Mouse (Mus musculus): ENCODE measurements around the gene Zbtb20. TPM values are rescaled to one million over a fixed set of nuclear protein-coding genes. Genes with fewer than 3 reads are reported as not detected.

The Zbtb20 gene
- polyA plus RNA-seq, 1 experiment from 2014 or later = 18.8 TPM

DNA sequence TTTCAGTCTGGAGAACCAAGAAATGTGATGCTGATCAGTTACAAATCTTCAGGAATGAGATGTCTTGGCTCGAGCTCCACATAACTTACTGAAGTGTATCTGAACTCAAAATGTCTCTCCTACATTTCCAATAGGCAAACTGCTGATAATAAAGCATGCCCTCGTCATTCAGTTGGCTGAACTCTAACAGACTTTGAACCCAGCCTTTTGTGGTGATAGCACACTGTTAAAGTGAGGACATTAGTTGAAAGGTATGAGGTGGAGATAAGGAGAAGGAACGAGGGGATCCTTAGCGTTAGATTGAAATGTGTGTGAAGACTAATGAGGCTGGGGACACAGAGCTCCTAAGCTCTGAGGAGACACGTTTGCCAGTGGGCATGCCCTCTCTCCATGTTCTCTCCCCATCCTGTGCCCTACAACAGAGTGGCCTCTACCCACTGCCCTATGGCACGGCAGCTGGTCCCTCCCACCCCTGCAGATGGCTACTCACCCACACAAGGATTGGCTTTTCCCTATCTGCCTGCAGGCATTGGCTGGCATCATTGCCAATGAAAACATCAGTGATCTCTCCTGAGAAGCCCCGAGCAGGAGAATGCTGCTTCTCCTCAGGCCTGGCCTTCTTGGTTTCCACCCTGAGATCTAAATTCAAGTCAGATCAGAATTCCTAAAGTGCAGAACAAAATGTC lies 721.8 kb downstream of the Zbtb20 start:
- peak; percentile 53; the same call in 1 of the 2 replicates for ATAC-seq
- WGBS = 74% methylated on average over 7 of the region's 7 CpGs

DNA sequence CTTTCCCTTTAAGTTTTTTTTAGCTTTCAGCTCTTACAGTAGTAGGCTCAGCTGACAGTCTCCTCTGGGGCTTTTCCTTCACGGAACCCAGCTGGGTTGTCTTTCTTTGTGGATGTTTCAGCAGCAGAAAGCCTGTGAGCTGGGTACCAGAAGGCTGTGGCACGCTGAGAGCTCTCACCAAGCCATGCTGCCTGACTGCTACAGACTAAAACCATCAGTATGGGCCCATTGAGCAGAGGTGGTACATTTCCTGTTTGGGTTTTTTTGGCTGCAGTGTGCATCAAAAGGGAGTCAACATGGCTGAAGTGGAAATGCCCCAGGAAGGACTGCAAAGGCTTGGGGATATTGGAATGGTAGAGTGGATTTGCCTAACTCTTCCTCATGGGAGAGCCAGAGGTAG lies 724.0 kb downstream of the Zbtb20 start:
- H3K9ac ChIP-seq = no peak overlapping the region
- no peak overlapping the region for H3K27ac ChIP-seq
- H3K4me2 ChIP-seq (replicated peaks) = no peak overlapping the region
- H3K4me1 ChIP-seq (replicated peaks) = no peaks in the 10 kb centered on the region
- ATAC-seq = no peak
- H3K9me3 ChIP-seq = no peaks in the 10 kb centered on the region
- WGBS = 88% methylated on average over 2 of the region's 2 CpGs
- no peak overlapping the region for H3K4me3 ChIP-seq (replicated peaks)
- no peaks in the 10 kb centered on the region for H3K27me3 ChIP-seq (replicated peaks)
- H3K36me3 ChIP-seq = no peaks in the 10 kb centered on the region

More for the DNA sequence above, 721.8 kb downstream of the Zbtb20 start:
- Histone ChIP-seq H3K4me1 (replicated peaks) (no peaks in the 10 kb centered on the region), H3K9ac (no peak overlapping the region), H3K27me3 (replicated peaks) (no peaks in the 10 kb centered on the region), H3K9me3 (no peaks in the 10 kb centered on the region), H3K4me3 (replicated peaks) (no peak overlapping the region), H3K27ac (no peak overlapping the region), H3K36me3 (no peaks in the 10 kb centered on the region), H3K4me2 (replicated peaks) (no peak overlapping the region)

DNA sequence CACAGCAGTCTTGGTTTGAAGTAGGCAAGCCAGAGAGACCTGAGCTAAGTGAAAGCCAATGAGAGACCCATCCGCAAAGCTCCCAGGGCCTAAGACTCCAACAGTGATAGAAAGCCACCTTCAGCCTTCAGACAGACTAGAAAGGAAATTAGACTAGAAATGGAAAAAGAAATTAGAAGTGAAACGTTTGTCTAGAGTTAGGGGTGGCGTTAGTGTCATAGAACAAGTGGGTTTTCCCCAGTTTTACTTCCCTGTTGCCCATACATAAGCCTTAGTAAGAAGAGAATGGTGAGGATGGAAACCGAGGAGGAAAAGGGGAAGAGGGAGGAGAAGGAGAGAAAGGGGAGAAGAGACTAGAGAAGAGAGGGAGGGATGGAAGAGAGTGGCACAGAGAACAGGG lies 726.9 kb downstream of the Zbtb20 start:
- no peaks in the 10 kb centered on the region for H3K27me3 ChIP-seq (replicated peaks)
- no peak for ATAC-seq
- WGBS = 73% methylated on average over 4 of the region's 4 CpGs
- H3K36me3 ChIP-seq = no peaks in the 10 kb centered on the region
- no peak overlapping the region for H3K4me2 ChIP-seq (replicated peaks)
- no peaks in the 10 kb centered on the region for H3K9me3 ChIP-seq
- no peak overlapping the region for H3K4me3 ChIP-seq (replicated peaks)
- no peak overlapping the region for H3K9ac ChIP-seq
- H3K4me1 ChIP-seq (replicated peaks) = no peaks in the 10 kb centered on the region
- no peak overlapping the region for H3K27ac ChIP-seq

DNA sequence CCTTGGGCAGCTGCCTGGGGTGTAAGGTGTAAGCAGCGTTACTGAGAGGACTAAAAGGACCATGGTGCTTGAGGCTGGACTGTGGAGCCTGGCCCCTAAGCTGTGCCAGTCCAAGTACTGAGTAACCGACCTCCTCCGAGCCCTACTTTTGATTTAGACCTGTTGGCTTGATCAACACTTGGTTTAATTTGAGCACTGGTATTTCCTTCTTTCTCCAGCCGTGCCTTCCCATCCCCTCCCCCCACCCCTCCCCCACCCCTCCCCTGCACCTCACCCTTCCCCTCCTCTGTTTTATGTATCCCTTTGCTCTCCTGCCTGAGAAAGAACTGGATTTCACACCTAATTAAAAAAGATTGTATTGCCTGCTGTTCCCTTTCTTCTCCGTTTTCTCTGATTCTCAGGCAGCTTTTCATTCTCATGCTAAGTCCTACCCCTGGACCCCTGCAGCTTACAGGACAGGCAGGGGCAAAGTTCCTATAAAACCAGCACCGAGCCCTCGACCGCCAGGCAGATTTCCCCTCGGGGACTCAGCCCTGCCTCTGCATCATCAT lies 728.0 kb downstream of the Zbtb20 start:
- H3K4me3 ChIP-seq (replicated peaks) = no peak overlapping the region
- no peaks in the 10 kb centered on the region for H3K9me3 ChIP-seq
- no peaks in the 10 kb centered on the region for H3K4me1 ChIP-seq (replicated peaks)
- H3K36me3 ChIP-seq = no peaks in the 10 kb centered on the region
- no peak overlapping the region for H3K4me2 ChIP-seq (replicated peaks)
- 33% methylated on average over 9 of the region's 9 CpGs for whole genome bisulfite sequencing
- H3K27me3 ChIP-seq (replicated peaks) = no peaks in the 10 kb centered on the region
- H3K27ac ChIP-seq = no peak overlapping the region
- no peak for ATAC-seq
- no peak overlapping the region for H3K9ac ChIP-seq

DNA sequence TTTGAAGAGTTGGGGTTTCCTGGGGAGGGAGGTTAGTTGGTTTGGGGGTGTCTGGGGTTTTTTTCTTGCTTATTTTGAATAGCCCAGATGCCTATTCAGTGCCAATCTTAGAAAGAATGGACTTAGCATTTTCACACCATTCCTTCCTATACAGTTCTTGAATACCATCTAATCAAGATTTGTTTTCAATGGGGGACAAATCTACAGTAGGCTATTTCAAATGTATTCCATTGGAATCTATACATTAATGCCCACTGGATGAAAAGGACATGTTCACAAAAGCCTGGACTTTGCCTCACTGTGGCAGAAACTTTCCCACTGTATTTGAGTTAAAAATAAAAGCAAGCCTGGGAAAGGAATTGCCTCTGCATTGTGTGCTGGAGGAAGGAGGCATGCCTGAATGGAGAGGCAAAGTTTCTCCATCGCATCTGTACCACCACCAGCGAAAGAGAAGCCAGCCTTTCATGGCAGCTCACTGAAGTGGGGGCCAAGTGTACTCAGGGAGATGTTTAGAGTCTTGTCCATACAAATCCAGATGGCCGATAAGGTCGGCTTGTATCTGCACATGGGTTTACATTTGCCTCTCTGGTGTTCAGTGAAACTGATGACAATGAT lies 728.8 kb downstream of the Zbtb20 start:
- 56% methylated on average over 4 of the region's 4 CpGs for WGBS
- Histone ChIP-seq H3K36me3 (no peaks in the 10 kb centered on the region), H3K9me3 (no peaks in the 10 kb centered on the region), H3K4me2 (replicated peaks) (no peak overlapping the region), H3K27ac (no peak overlapping the region), H3K9ac (no peak overlapping the region), H3K27me3 (replicated peaks) (no peaks in the 10 kb centered on the region), H3K4me1 (replicated peaks) (no peaks in the 10 kb centered on the region), H3K4me3 (replicated peaks) (no peak overlapping the region)
- no peak for ATAC-seq

DNA sequence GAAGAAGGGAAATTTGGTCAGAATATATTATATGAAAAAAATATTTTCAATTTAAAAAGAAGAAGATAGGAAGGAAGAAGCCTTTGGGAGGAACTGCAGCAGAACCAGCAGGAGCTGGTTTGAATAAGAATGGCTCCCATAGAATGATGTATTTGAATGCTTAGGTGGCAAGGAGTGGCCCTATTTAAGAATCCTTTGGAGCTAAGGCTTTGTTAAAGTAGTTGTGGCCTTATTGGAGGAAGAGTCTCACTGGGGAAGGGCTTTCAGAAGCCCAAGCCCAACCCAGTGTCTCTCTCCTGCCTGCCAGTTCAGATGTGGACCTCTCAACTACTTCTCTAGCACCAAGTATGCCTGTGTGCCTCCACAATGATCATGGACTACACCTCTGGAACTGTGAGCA lies 731.4 kb downstream of the Zbtb20 start:
- ATAC-seq = no peak
- no peak overlapping the region for H3K27ac ChIP-seq
- no peaks in the 10 kb centered on the region for H3K4me1 ChIP-seq (replicated peaks)
- H3K27me3 ChIP-seq (replicated peaks) = no peaks in the 10 kb centered on the region
- H3K9ac ChIP-seq = no peak overlapping the region
- no peaks in the 10 kb centered on the region for H3K36me3 ChIP-seq
- no peak overlapping the region for H3K4me3 ChIP-seq (replicated peaks)
- no peaks in the 10 kb centered on the region for H3K9me3 ChIP-seq
- H3K4me2 ChIP-seq (replicated peaks) = no peak overlapping the region

DNA sequence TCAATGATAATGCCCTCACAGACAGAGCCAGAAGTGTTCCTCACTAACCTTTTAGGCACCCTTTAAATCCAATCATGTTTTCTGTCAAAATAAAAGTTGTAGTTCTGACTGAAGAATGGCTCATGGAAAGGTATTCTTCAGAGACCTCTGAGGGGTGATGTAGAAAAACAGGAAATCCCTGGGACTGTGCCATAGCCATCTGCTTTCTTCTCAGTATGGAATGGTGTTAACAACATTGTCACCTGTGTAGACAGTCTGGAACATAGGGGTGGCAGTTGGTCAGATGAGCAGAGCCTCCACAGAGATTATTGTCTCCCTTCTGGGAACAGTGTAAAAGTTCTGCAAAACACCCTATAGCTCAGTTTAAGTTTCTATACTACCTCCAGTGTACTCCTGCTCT lies 732.4 kb downstream of the Zbtb20 start:
- Histone ChIP-seq H3K36me3 (no peaks in the 10 kb centered on the region), H3K9ac (no peak overlapping the region), H3K9me3 (no peaks in the 10 kb centered on the region), H3K4me2 (replicated peaks) (no peak overlapping the region), H3K27ac (no peak overlapping the region), H3K4me1 (replicated peaks) (no peaks in the 10 kb centered on the region), H3K4me3 (replicated peaks) (no peak overlapping the region), H3K27me3 (replicated peaks) (no peaks in the 10 kb centered on the region)
- no peak for ATAC-seq

DNA sequence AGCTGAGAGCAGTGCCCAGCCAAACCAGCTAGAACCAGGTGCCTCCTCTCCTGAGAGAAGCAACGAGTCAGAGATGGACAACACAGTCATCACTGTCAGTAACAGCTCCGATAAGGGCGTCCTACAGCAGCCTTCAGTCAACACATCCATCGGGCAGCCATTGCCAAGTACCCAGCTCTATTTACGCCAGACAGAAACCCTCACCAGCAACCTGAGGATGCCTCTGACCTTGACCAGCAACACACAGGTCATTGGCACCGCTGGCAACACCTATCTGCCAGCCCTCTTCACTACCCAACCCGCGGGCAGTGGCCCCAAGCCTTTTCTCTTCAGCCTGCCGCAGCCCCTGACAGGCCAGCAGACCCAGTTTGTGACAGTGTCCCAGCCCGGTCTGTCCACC lies 734.7 kb downstream of the Zbtb20 start:
- Histone ChIP-seq H3K4me3 (replicated peaks) (no peak overlapping the region), H3K9ac (no peak overlapping the region), H3K4me2 (replicated peaks) (no peak overlapping the region), H3K4me1 (replicated peaks) (no peaks in the 10 kb centered on the region), H3K36me3 (no peaks in the 10 kb centered on the region), H3K27me3 (replicated peaks) (no peaks in the 10 kb centered on the region), H3K9me3 (no peaks in the 10 kb centered on the region), H3K27ac (no peak overlapping the region)
- WGBS = 91% methylated on average over 10 of the region's 10 CpGs
- no peak for ATAC-seq

DNA sequence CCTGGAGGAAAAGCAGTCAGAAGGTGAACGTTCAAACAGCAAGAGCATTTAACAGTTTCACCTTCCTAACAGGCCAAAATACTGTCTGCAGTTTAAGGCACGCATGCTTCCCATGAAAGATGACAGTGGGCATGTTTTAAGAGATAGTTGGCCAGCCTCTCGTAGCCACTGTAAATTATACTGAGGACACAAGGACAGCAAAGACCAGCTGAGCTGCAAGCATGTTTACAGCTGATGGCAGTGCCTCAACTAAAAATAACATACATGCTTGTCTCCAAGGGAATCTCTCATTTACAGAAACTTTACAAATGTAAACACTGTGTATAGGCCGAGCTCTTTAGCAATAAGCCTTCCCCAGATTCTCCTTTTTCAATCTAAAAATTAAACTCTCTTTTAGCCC lies 740.7 kb downstream of the Zbtb20 start:
- no peak for ATAC-seq
- Histone ChIP-seq H3K4me2 (replicated peaks) (no peak overlapping the region), H3K27ac (no peak overlapping the region), H3K4me3 (replicated peaks) (no peak overlapping the region), H3K4me1 (replicated peaks) (0 out of 2 replicates have a peak, but pooled peaks cover 2% of the 10 kb centered on the region), H3K9ac (no peak overlapping the region), H3K9me3 (no peaks in the 10 kb centered on the region), H3K36me3 (no peaks in the 10 kb centered on the region), H3K27me3 (replicated peaks) (no peaks in the 10 kb centered on the region)
- WGBS = 47% methylated on average over 4 of the region's 4 CpGs

DNA sequence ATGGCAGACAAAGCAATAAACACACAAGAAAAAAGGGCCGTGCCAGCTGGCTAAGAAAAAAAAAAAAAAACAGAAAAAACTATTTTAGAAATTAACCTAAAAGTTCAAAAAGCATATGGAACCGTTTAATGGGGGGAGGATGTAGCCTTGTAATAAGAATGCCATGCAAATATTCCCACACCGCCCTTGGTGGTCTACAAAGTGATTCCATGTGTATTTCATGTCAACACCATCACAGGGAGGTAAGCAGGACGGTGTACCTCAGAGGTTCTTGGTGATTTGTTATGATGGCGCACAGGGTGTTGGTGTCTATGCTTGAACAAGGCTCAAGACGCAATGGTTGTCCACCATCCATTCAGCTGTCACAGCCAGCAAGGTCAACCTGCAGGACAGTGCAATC lies 741.7 kb downstream of the Zbtb20 start:
- no peak overlapping the region for H3K4me2 ChIP-seq (replicated peaks)
- H3K27ac ChIP-seq = no peak overlapping the region
- ATAC-seq = no peak
- H3K4me3 ChIP-seq (replicated peaks) = no peak overlapping the region
- no peaks in the 10 kb centered on the region for H3K9me3 ChIP-seq
- H3K9ac ChIP-seq = no peak overlapping the region
- no peaks in the 10 kb centered on the region for H3K27me3 ChIP-seq (replicated peaks)
- no peaks in the 10 kb centered on the region for H3K36me3 ChIP-seq
- 92% methylated on average over 6 of the region's 6 CpGs for WGBS
- H3K4me1 ChIP-seq (replicated peaks) = 0 out of 2 replicates have a peak, but pooled peaks cover 2% of the 10 kb centered on the region

DNA sequence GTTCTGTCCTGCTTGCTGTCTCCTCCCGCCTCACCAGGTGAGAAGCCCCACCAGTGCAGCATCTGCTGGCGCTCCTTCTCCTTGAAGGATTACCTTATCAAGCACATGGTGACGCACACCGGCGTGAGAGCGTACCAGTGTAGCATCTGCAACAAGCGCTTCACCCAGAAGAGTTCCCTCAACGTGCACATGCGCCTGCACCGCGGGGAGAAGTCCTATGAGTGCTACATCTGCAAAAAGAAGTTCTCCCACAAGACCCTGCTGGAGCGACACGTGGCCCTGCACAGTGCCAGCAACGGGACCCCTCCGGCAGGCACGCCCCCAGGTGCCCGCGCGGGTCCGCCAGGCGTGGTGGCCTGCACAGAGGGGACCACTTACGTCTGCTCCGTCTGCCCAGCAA lies 742.6 kb downstream of the Zbtb20 start:
- no peak overlapping the region for H3K4me2 ChIP-seq (replicated peaks)
- H3K4me3 ChIP-seq (replicated peaks) = no peak overlapping the region
- no peak overlapping the region for H3K27ac ChIP-seq
- 89% methylated on average over 23 of the region's 23 CpGs for WGBS
- H3K36me3 ChIP-seq = no peaks in the 10 kb centered on the region
- no peaks in the 10 kb centered on the region for H3K27me3 ChIP-seq (replicated peaks)
- ATAC-seq = no peak
- no peaks in the 10 kb centered on the region for H3K9me3 ChIP-seq
- H3K9ac ChIP-seq = no peak overlapping the region
- H3K4me1 ChIP-seq (replicated peaks) = 0 out of 2 replicates have a peak, but pooled peaks cover 2% of the 10 kb centered on the region

DNA sequence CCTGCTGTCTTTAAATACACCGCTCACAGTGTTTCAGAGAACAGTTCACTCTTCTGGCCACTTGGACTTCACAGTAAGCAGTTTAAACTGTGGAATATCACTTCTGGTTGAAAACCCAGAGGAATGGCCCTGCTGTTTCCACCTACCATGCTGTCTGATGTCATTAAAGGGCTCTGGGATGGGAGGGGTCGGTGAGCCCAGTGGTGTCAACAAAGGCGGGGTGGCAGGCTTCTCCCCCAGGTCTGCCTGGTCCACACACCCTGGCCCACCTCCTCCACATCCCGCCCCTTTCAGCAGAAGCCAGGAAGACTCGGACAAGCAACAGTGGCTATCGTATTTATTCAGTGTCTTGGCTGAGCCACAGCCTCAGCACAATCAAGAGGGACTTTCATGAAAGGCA lies 743.6 kb downstream of the Zbtb20 start:
- H3K27ac ChIP-seq = no peak overlapping the region
- H3K4me3 ChIP-seq (replicated peaks) = no peak overlapping the region
- no peaks in the 10 kb centered on the region for H3K27me3 ChIP-seq (replicated peaks)
- 0 out of 2 replicates have a peak, but pooled peaks cover 2% of the 10 kb centered on the region for H3K4me1 ChIP-seq (replicated peaks)
- no peak overlapping the region for H3K4me2 ChIP-seq (replicated peaks)
- no peak overlapping the region for H3K9ac ChIP-seq
- no peaks in the 10 kb centered on the region for H3K36me3 ChIP-seq
- H3K9me3 ChIP-seq = no peaks in the 10 kb centered on the region
- WGBS = 54% methylated on average over 6 of the region's 6 CpGs
- no peak for ATAC-seq

DNA sequence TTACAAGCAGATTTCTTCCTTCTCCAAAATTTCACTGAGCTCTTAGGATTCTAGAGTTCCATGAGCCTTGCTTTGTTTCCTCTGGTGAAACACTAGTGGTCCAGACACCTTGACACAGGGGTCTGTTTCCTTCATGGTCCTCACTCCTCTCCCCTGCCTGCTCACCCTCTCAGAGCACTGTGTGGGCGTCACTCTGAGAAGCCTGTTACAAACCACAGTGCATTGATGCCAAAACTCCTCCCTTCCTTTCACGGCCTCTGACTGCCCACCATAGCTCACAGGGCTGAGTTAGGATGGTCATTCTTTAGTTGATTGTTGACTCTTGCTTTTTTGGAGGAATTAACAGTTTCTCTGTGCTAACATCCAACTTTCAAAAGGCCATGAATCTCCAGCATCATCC lies 744.7 kb downstream of the Zbtb20 start:
- no peak for ATAC-seq
- no peak overlapping the region for H3K9ac ChIP-seq
- no peak overlapping the region for H3K27ac ChIP-seq

More for the DNA sequence above, 744.7 kb downstream of the Zbtb20 start:
- 38% methylated on average over 2 of the region's 2 CpGs for WGBS
- Histone ChIP-seq H3K9me3 (no peaks in the 10 kb centered on the region), H3K27me3 (replicated peaks) (no peaks in the 10 kb centered on the region), H3K36me3 (no peaks in the 10 kb centered on the region), H3K4me1 (replicated peaks) (0 out of 2 replicates have a peak, but pooled peaks cover 2% of the 10 kb centered on the region), H3K4me3 (replicated peaks) (no peak overlapping the region), H3K4me2 (replicated peaks) (no peak overlapping the region)

Data from intestine, embryonic 15.5 days (tissue).